Mouse (Mus musculus) thymus, postnatal 36 days (tissue): ENCODE data around the gene Ak4.
"Not testable (repeated sequence)": the region's sequence is repeated elsewhere in the genome, so short reads cannot be mapped to it uniquely, and the experiment has no call there.

Source experiments
- DNase-seq, 2 experiments: peaks; one replicate each; pipeline ENCODE4 v3.0.0; 2022; ENCODE audit warnings: mixed read lengths in 2 of 2

Gene Ak4

DNA sequence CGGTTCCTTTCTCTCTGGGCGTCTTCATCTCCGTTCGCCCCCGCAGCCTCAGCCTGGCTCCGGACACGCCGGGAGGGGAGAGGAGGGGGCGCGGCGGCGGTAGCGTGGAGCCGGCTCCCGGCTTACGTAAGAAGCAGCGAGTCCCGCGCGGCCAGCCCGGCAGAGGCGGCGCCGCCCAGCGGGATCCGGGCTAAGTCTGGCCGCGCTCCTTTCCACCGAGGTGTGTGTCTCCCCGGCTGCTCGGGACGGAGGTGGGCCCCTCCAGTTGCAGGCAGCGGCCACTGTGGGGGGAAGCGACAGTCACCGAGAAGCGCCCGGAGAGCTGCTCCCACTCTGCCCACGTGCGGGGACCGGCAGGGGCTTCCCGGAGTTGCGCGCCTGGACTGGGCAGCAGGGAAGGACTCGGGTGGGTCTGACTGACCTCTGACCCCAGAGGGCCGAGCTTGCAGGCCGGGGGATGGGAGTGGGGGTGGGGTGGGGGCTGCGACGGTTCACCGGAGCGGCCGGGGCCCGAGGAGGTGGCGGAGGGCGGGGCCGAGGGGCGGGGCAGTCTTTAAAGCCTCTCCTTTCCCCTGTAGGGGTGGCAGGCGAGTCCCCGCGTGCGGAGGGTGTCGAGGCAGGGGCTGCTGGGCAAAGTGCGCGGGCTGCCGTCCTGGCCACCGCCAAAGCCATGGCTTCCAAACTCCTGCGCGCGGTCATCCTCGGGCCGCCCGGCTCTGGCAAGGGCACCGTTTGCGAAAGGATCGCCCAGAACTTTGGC lies at the start of gene Ak4:
Gene Ak4, plus strand, starts transcription at position 127 of the 760 bp plus-strand sequence.
- peak; percentile 49 to 61 for DNase-seq

DNA sequence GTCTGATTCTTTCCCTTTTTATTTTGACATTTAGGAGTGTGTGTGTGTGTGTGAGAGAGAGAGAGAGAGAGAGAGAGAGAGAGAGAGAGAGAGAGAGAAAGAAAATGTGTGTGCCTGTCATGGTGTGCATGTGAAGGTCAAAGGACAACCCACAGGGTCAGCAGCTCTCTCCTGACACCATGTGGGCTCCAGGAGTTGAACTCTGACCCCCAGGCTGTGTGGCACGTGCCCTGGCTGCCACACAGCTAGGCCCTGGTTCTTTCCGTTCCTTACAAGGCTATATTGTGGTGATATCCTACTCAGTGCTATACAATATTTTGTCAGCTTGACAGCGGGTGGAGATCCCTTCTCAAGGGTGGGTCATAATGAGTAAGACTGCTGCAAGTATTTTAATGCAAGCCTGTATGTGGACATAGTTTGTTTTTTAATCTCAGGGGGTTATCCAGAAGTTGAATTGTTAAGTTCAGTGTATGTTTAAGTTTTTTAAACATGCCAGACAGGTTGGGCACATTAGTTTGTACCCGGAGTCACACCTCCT lies 49.3 kb upstream of the Ak4 start:
- no peak for DNase-seq

GRCm38 (mm10) chr4:101372283-101372682 lies 46.8 kb upstream of the Ak4 start:
- DNase-seq, result no peak

- no peak for DNase-seq
Measured at GRCm38 (mm10) chr4:101372751-101373150, 46.3 kb upstream of the Ak4 start.

DNA sequence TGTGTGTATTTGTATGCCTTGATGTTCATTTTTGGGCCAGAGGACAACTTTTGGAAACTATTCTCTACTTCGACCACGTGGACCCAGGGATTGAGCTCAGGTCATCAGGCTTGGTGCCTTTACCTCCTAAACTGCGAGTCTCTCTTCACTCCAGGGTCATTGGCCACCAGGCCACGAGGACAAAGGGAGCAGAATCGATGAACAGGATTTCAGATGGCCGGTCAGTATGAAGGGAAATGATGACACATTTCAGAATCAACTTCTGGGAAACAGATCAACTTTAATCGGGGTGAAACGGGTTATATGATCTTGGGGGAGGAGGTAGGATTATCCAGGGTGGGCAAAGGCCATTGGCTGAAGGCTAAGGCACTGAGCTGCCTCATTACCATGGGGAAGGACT lies 45.0 kb upstream of the Ak4 start:
- no peak for DNase-seq

DNA sequence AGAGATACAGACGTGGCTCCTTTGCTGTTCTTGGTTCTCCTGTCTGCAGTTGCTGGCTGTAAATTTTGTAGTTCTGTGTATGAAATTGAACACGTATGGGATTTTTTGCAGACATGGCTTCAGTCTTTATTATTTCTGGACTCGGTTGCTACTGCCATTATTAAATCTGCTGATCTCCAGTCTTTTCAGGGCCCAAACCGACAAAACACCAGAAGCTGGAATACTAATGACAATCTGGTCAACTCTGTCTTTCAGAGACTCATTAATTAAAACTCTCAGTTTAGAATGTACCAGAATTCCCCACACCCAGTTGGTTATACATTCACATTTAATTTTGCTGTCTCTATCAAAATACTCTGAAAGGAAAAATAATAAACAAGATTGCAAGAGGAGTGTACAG lies 42.2 kb upstream of the Ak4 start:
- DNase-seq, result no peak

DNA sequence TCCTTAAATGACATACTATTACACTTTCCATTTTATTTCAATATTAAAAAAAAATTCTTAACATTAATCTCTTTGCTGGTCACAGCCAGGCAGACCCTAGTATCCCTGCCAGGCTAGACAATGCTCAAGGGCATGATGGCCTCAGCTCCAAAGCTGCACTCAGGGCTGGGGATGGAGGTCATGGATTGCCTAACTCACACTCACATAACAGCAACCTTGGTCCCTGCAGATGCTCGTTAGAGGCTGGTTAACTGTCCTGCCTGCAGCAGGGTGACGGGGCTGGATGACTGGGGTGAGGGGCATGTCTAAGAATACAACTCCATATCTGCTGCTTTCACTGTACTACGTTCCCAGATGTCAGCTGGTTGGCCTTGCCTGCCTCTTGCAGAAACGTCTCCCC lies 40.8 kb upstream of the Ak4 start:
- DNase-seq, result no peak

- no peak for DNase-seq
Measured at GRCm38 (mm10) chr4:101378778-101379177, 40.3 kb upstream of the Ak4 start.

DNA sequence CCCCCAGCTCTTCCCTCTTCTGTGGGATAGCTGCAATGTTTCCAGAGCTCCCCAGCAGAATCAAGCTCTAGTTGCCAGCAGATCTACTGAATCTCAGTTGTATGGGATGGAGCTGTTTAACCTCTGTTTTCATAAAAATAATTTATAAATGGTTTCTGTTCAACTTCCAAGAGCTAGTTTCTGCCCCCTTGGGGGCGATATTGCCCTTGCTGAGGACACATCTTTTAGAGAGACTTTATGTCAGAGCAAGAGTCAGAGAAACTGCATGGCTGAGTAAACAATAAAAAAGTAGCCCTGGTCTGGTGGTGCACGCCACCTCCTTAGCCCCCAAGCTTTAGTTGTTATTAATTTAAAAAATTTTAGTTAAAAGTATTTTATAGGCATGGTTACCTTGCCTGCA lies 34.1 kb upstream of the Ak4 start:
- peak in 1 of 2 experiments; percentile 7 for DNase-seq

DNA sequence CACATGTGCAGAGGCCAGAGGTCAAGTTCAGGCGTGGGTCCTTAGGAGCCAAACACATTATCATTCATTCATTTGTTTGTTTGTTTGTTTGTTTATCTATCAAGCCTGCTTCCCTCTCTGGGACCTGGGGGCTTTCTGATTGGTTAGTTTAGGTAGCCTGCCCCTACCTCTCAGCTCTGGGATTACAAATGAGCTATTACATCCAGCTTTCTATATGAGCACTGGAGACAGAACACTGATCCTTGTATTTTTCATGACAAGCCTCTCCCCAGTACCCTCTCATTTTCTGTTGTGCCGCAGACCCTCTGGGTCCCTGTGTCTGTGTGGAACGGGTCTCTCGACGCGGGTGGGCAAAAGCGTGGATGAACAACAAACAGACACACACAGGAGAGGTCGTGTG lies 30.8 kb upstream of the Ak4 start:
- DNase-seq, result no peak

DNA sequence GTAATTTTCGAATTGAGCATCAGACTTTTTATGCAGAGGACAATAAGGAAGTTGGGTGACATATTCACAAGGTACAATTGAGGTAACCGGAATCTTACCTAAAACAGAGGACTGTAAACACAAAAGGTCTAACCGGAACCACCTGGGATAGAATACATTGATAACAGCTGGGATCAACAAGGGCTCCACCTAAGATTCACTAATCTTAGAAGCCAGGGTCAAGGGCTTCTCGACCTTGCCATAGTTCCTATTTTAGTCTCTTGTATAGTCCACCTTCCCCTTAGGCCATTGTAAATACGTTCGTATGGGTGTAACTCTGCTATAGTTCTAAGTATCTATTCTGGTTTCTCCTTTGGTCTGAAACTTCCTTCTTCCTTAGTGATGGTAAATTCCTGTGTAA lies 30.4 kb upstream of the Ak4 start:
- DNase-seq, result not testable (repeated sequence)

DNA sequence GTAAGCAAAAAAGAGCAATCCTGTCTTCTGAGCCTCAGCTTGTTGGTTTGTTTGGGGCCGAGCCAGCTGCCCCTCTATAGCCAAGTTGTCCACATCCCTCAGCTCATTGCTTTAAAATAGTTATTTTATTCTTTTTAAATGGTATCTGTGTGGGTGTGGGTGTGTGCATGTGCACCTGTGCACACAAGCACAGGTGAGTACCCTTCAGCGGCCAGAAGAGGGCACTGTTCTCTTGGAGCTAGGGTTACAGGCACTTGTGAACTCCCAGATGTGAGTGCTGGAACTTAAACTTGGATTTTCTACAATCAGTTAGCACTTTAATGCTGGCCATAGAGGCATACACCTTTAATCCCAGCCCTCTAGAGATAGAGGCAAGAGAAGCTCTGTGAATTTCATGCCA lies 26.8 kb upstream of the Ak4 start:
- peak; percentile 44 to 48 for DNase-seq

- no peak for DNase-seq
Measured at GRCm38 (mm10) chr4:101393292-101393711, 25.8 kb upstream of the Ak4 start.

- no peak for DNase-seq
Measured at GRCm38 (mm10) chr4:101395021-101395533, 24.0 kb upstream of the Ak4 start.

DNA sequence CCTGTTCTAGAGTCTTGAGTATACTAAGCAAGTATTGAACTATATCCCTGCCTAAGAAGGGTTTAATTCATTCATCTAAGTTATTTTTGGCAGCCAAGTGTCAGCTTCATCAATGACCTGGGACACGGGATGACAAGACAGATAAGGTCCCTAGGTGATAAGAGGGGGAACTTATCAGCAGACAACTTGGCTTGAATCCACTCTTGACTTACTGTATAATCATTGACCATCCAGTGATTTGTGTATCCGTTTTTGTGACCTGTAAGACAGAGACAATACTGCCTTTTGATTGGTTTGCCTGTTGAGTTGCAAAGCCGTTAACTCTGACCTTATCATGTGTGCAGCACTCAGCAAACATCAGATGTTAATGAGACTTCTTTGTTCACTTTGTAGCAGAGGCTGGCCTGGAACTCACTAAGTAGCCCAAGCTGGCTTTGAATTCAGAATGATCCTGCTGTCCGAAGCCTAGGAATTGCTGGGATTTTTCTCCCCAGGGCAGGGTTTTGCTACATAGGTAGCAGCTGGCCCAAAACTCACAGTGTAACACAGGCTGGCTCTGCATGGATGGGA lies 19.0 kb upstream of the Ak4 start:
- no peak for DNase-seq

GRCm38 (mm10) chr4:101401945-101402344 lies 17.1 kb upstream of the Ak4 start:
- no peak for DNase-seq

GRCm38 (mm10) chr4:101404863-101405262 lies 14.2 kb upstream of the Ak4 start:
- DNase-seq, result no peak

GRCm38 (mm10) chr4:101406411-101407196 lies 12.5 kb upstream of the Ak4 start:
- no peak for DNase-seq

GRCm38 (mm10) chr4:101416966-101417365 lies 2.1 kb upstream of the Ak4 start:
- no peak for DNase-seq

- DNase-seq, result peak; percentile 3 to 17
Measured at GRCm38 (mm10) chr4:101419911-101420880, 1.1 kb downstream of the Ak4 start.

DNA sequence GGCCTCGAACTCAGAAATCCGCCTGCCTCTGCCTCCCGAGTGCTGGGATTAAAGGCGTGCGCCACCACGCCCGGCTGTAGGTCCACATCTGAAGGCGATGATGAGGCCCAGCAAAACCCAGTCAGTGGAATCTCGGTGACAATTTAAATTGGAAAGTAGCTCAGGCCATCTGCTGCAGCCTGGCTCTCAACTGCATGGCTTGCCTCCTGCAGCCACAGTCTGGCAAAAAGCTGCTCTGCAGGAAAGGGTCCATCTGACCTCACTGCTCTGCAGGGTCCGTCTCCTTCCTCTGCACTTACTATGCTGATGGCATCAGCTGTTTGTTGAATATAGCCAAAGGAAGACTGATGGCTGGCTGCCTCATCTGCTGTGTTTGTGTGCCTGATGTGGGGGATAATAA lies 3.9 kb downstream of the Ak4 start:
- no peak for DNase-seq

- no peak for DNase-seq
Measured at GRCm38 (mm10) chr4:101423571-101423970, 4.5 kb downstream of the Ak4 start.
